Mouse (Mus musculus): ENCODE measurements around the gene Mad2l1.
A peak's percentile ranks its signal among the peaks of the same experiment; 100 is the strongest.

The Mad2l1 gene

DNA sequence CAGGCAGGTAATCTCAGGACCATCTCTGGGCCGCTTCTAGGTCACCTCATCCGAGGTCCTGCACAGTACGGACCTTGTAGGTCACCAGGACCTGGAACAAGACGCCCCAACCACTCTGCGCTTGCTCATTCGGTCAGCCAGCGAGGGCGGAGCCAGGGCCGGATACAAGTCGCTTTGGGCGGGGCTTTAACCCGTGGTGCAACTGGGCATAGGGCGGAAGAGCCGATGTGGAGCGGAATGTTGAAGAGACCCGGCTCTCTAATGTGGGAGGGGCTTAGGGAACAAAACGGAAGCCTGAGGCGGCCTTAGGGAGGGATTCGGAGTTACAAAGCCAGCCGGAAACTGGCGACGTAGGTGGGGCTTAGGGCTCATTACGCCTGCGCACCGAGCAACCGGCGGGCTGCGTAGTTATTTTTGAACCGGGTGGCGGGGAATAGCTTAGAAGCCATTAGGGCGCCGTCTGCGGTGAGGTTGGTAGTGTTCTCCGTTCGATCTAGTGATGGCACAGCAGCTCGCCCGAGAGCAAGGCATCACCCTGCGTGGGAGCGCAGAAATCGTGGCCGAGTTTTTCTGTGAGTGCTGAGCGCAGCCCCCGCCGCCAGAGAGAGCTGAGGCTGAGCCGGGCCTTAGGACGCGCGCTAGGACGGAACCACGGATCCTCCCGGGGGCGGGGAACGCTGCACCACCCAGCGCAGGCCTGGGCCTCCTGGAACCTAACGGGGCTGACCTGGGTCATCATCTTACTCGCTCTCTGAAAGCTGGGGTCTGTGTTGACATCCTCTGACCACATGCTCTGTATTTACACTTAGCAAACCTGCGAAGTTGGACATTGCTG, at the start of gene Mad2l1:
Gene Mad2l1 (plus strand): TSS at position 363 of the 835 bp plus-strand sequence.
- DNase-seq (ENCODE audit: low read depth, low spot score): peak; percentile 95

- no peak for DNase-seq (ENCODE audit: low read depth, low spot score)
These were observed 41.5 kb upstream of the Mad2l1 start for GRCm38 (mm10) chr6:66493685-66494084.

DNA sequence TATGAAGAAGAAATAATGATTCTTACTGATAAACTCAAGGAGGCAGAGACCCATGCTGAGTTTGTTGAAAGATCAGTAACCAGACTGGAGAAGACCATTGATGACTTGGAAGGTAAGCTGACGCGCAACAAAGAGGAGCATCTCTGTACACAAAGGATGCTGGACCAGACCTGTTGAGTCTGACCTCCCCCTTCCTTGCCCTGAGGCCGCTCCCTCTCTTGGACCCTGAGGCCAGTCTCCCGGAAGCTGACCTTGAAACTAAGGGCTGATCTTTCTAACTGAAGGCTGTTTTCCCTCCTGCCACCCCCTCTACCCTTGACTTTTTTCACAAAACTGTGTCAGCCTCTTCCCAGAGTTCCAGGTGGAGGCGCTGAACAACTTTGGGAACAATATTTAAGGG, 18.8 kb upstream of the Mad2l1 start:
- DNase-seq (ENCODE audit: low read depth, low spot score): no peak

- DNase-seq (ENCODE audit: low read depth, low spot score): no peak
These were observed 6.8 kb upstream of the Mad2l1 start for GRCm38 (mm10) chr6:66528386-66528785.

DNA sequence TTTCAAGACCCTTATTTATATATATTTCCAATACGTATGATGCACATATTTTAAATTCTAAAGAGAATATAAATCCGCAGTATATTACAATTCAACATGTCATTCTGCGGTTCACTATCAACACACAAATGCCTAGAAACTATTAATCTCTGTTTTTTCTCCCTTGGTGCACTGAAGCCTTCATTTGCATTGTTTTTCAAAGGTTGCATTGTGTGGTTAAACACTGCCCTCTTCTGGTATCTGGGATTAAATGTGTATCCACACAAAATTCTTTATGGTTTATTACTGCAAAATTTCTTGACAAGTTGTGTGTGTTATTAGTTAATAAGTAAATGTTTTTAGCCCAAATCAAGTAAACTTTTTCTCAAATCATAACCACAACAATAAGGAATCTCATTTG, 1.9 kb upstream of the Mad2l1 start:
- peak; percentile 28 for DNase-seq (ENCODE audit: low read depth, low spot score)

DNA sequence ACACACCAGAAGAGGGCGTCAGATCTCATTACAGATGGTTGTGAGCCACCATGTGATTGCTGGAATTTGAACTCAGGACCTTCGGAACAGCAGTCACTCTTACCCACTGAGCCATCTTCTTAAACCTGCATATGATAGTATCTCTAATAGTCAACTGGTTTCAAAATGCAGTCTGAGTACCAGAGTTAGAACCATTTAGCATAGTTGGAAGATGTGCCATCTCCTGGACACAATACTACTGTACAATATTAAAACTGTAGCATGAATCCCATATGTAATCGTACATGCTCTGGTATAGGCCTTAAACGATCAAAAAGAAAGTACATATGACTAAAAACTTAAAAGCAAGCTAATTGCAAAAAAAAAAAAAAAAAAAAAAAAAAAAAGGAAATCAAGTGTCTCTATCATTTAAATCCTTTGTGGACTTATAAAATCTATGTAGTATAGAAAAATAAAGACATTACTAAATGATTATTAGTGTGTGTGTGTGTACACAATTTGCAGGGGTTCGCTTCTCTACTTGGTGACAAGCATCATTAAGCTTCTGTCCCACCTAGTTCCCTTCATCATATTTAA, 736 bp upstream of the Mad2l1 start:
- no peak for DNase-seq (ENCODE audit: low read depth, low spot score)

- DNase-seq (ENCODE audit: low read depth, low spot score): no peak
These were observed 776 bp downstream of the Mad2l1 start for GRCm38 (mm10) chr6:66535966-66536365.

GRCm38 (mm10) chr6:66559996-66560395, 24.8 kb downstream of the Mad2l1 start, which contains the start of gene Vmn1r32:
Gene Vmn1r32, minus strand, starts transcription at chr6:66560096.
- no peak for DNase-seq (ENCODE audit: low read depth, low spot score)

- no peak for DNase-seq (ENCODE audit: low read depth, low spot score)
These were observed 60.6 kb downstream of the Mad2l1 start for GRCm38 (mm10) chr6:66595804-66596203.

Measured in brain, embryonic 18.5 days (tissue).